Mouse (Mus musculus) lung, embryonic 16.5 days (tissue): ENCODE data around the gene Hdac4. TPM values are rescaled to one million over a fixed set of nuclear protein-coding genes. Genes with fewer than 3 reads are reported as not detected.
A peak's percentile ranks its signal among the peaks of the same experiment; 100 is the strongest.

Experiments
- ATAC-seq: fragments of 200-750 bp; cut with Nextera tagmentation; 2 replicates; pipeline ENCODE4 v1.8.0; 2017; ENCODE audit warnings: low read depth, mild to moderate bottlenecking, moderate library complexity
- H3K27ac ChIP-seq: fragments of 300-500 bp; sonication (generic); 2 replicates; pipeline ENCODE4 v1.5.1; 2014; ENCODE audit warnings: mild to moderate bottlenecking, control low read depth, low read length
- H3K27me3 ChIP-seq: fragments of 300-500 bp; sonication (generic); 2 replicates; pipeline ENCODE4 v1.6.1; 2014; ENCODE audit warnings: low read depth, low read length, mixed read lengths; ENCODE audit not compliant: control insufficient read depth, insufficient read depth
- H3K36me3 ChIP-seq: fragments of 300-500 bp; sonication (generic); 2 replicates; pipeline ENCODE4 v1.6.1; 2014; ENCODE audit warnings: low read length; ENCODE audit not compliant: control insufficient read depth, insufficient read depth
- H3K4me1 ChIP-seq: fragments of 300-500 bp; sonication (generic); replicated peaks from 2 replicates; pipeline ENCODE4 v1.6.1; 2014; ENCODE audit warnings: low read length, mixed read lengths; ENCODE audit not compliant: control insufficient read depth, insufficient read depth
- H3K4me2 ChIP-seq: fragments of 300-500 bp; sonication (generic); 2 replicates; pipeline ENCODE4 v1.6.1; 2014; ENCODE audit warnings: low read depth, low read length, control low read depth
- H3K4me3 ChIP-seq: fragments of 300-500 bp; sonication (generic); 2 replicates; pipeline ENCODE4 v1.5.1; 2014; ENCODE audit warnings: mild to moderate bottlenecking, low read length, control low read depth
- H3K9ac ChIP-seq: fragments of 300-500 bp; sonication (generic); 2 replicates; pipeline ENCODE4 v1.6.1; 2014; ENCODE audit warnings: low read length, control low read depth
- H3K9me3 ChIP-seq: fragments of 300-500 bp; sonication (generic); 2 replicates; pipeline ENCODE4 v1.6.1; 2016; ENCODE audit warnings: low read length; ENCODE audit not compliant: control insufficient read depth
- WGBS: fragments of 180-500 bp; shearing (Covaris S2); extraction: QIAGEN DNeasy Blood & Tissue Kit; methylation state at CpG from one replicate; pipeline ENCODE4 v1.1.7; 2014; 5-methylcytosine and 5-hydroxymethylcytosine counted together
- polyA plus RNA-seq: library from polyadenylated mRNA; unstranded; fragments of >200 nt; fragmentation: Nextera tagmentation; extraction: Ambion mirVana; gene quantifications from 2 replicates; pipeline ENCODE4 v1.2.1, GENCODE M21; 2015

Hdac4 gene
- polyA plus RNA-seq, 1 experiment from 2014 or later = 15.6 TPM

GRCm38 (mm10) chr1:91968710-91969379, 226.7 kb downstream of the Hdac4 start:
- peaks cover 14% of the 10 kb centered on the region; the same call in 1 of the 2 replicates for H3K36me3 ChIP-seq

GRCm38 (mm10) chr1:91967041-91967440, 228.5 kb downstream of the Hdac4 start:
- Histone ChIP-seq H3K9ac (no peak overlapping the region), H3K4me2 (no peak overlapping the region), H3K4me1 (no peaks in the 10 kb centered on the region), H3K4me3 (no peak overlapping the region), H3K27ac (no peak overlapping the region), H3K9me3 (no peaks in the 10 kb centered on the region), H3K27me3 (no peaks in the 10 kb centered on the region), H3K36me3 (peaks cover 13% of the 10 kb centered on the region; the same call in 1 of the 2 replicates)
- ATAC-seq = no peak
- WGBS = 72% methylated on average over 1 of the region's 1 CpGs

More at GRCm38 (mm10) chr1:91968710-91969379, 226.7 kb downstream of the Hdac4 start:
- no peak overlapping the region for H3K27ac ChIP-seq
- no peak for ATAC-seq
- H3K4me3 ChIP-seq = no peak overlapping the region
- no peaks in the 10 kb centered on the region for H3K9me3 ChIP-seq
- H3K27me3 ChIP-seq = no peaks in the 10 kb centered on the region
- no peak overlapping the region for H3K4me2 ChIP-seq
- no peaks in the 10 kb centered on the region for H3K4me1 ChIP-seq
- WGBS = 53% methylated on average over 5 of the region's 5 CpGs
- H3K9ac ChIP-seq = no peak overlapping the region

DNA sequence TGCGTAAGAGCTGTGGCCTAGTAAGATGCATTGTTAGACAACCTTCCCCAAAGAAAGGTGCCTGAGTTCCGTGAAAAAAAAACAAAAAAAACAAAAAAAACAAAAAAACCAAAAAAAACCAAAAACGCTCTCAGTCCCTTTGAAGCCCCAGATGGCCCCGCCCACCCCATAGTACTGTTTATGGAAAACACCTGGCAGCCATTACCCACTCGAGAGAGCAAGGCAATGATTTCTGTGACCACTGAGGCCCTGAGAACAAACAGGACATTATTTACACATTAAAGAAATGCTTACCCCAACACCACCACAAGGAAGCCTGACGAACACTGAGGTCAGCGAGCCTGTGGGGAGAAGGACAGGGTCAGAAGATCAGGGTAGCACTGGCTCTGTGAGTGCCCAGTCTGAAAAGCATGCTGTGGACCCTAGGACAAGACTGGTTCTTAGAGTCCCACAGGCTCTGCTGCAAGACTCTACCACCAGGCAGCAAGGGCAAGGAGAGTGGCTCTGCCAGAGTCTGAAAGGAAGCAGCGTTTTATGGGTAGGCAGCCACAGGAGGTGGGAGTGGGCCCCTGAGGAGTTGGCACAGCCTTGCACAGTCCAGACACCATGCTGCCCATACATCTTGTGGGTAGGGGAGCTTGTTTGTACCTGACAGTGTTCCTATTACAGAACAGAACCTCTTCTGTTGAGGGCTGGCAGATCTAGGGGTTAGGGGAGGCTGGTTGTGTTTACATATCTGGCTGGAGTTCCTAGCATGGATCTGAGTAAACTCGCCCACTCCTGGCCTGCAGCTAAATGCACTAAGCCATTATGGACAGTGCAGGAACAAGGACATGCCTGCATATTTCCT, 230.8 kb downstream of the Hdac4 start:
- peaks cover 8% of the 10 kb centered on the region; the same call in 1 of the 2 replicates for H3K36me3 ChIP-seq

DNA sequence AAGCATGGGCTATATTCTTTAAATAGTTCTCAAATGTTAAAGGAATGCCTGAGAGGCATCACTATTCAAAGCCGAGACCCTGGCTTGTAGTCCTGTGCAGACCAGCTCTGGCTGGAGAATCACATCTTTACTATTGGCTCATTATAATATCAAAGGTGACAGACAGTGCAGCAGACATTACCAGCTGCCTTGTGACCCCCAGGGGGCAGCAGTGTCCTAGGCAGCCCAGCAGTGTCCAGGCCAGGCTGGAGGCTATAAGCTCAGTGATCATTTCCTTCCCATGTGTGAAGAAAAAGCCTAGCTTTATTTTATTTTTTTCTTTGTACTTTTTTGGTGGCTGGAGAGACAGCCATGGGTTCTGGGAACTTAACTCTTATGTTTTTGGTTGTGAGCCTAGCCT, 233.2 kb downstream of the Hdac4 start:
- no peak overlapping the region for H3K4me3 ChIP-seq
- 74% methylated on average over 1 of the region's 1 CpGs for WGBS
- H3K4me2 ChIP-seq = no peak overlapping the region
- peak; percentile 71; the same call in 1 of the 2 replicates for ATAC-seq
- no peak overlapping the region for H3K27ac ChIP-seq
- H3K9me3 ChIP-seq = no peaks in the 10 kb centered on the region
- H3K9ac ChIP-seq = no peak overlapping the region
- H3K4me1 ChIP-seq = no peaks in the 10 kb centered on the region
- H3K27me3 ChIP-seq = no peaks in the 10 kb centered on the region
- H3K36me3 ChIP-seq = peaks cover 8% of the 10 kb centered on the region; the same call in 1 of the 2 replicates

More for the DNA sequence above, 230.8 kb downstream of the Hdac4 start:
- no peak for ATAC-seq
- Histone ChIP-seq H3K4me2 (no peak overlapping the region), H3K27ac (no peak overlapping the region), H3K9ac (no peak overlapping the region), H3K9me3 (no peaks in the 10 kb centered on the region), H3K27me3 (no peaks in the 10 kb centered on the region), H3K4me3 (no peak overlapping the region), H3K4me1 (no peaks in the 10 kb centered on the region)
- WGBS = 68% methylated on average over 9 of the region's 9 CpGs

- Histone ChIP-seq H3K27me3 (no peaks in the 10 kb centered on the region), H3K9ac (no peak overlapping the region), H3K27ac (no peak overlapping the region), H3K4me2 (no peak overlapping the region), H3K4me3 (no peak overlapping the region), H3K36me3 (peaks cover 8% of the 10 kb centered on the region; the same call in 1 of the 2 replicates), H3K4me1 (no peaks in the 10 kb centered on the region), H3K9me3 (no peaks in the 10 kb centered on the region)
- no peak for ATAC-seq
- WGBS = 66% methylated on average over 8 of the region's 8 CpGs
Measured at GRCm38 (mm10) chr1:91961231-91961630, 234.3 kb downstream of the Hdac4 start.

DNA sequence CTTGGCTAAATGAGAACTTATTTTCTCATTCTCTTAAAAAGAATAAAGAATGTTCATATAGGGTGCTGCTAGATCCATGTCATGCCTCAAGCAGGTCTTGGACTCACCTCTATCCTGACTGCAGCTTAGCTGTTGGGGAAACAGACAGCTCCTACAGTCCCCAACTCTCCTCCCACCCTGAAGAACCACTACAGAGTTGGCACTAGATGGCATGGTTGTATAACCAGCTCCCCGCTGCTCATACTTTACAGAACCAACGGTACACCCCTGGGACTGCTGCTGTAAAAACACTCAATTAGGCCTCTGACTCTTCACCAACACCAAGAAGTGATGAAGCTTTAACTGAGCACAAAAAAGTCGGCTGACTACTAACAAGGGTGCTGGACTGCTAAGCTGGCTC, 235.6 kb downstream of the Hdac4 start:
- ATAC-seq = no peak
- Histone ChIP-seq H3K4me3 (no peak overlapping the region), H3K9ac (no peak overlapping the region), H3K36me3 (peaks cover 8% of the 10 kb centered on the region; the same call in 1 of the 2 replicates), H3K4me2 (no peak overlapping the region), H3K9me3 (no peaks in the 10 kb centered on the region), H3K27ac (no peak overlapping the region), H3K4me1 (no peaks in the 10 kb centered on the region), H3K27me3 (no peaks in the 10 kb centered on the region)
- WGBS = 75% methylated on average over 3 of the region's 3 CpGs

- Histone ChIP-seq H3K9ac (no peak overlapping the region), H3K4me3 (no peak overlapping the region), H3K27ac (no peak overlapping the region), H3K4me1 (no peaks in the 10 kb centered on the region), H3K36me3 (peaks cover 6% of the 10 kb centered on the region; the same call in 1 of the 2 replicates), H3K27me3 (no peaks in the 10 kb centered on the region), H3K4me2 (no peak overlapping the region), H3K9me3 (no peaks in the 10 kb centered on the region)
- 84% methylated on average over 5 of the region's 5 CpGs for WGBS
- ATAC-seq = no peak
Measured at GRCm38 (mm10) chr1:91959044-91959443, 236.5 kb downstream of the Hdac4 start.

DNA sequence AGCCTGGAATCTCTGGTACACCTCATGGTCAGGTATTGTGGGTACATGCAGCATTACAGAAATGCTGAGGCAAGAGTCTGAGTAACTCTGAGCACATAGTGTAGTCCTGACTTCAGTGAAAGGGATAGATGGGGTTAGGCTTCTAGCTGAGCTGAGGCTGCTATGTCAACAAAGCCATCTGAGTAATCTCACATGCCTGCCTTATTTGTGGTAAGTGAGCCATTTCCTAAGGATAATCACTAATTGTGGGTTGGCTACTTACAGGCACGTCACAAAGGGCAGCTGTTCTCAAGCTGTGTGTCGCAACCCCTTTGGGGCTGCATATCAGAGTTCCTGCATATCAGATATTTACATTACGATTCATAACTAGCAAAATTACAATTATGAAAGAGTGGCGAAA, 239.3 kb downstream of the Hdac4 start:
- Histone ChIP-seq H3K9me3 (no peaks in the 10 kb centered on the region), H3K27me3 (no peaks in the 10 kb centered on the region), H3K4me3 (no peak overlapping the region), H3K4me2 (no peak overlapping the region), H3K4me1 (no peaks in the 10 kb centered on the region), H3K27ac (no peak overlapping the region), H3K9ac (no peak overlapping the region), H3K36me3 (0 out of 2 replicates have a peak, but pooled peaks cover 9% of the 10 kb centered on the region)
- WGBS = 62% methylated on average over 4 of the region's 4 CpGs
- ATAC-seq = peak; percentile 43; the same call in 1 of the 2 replicates

DNA sequence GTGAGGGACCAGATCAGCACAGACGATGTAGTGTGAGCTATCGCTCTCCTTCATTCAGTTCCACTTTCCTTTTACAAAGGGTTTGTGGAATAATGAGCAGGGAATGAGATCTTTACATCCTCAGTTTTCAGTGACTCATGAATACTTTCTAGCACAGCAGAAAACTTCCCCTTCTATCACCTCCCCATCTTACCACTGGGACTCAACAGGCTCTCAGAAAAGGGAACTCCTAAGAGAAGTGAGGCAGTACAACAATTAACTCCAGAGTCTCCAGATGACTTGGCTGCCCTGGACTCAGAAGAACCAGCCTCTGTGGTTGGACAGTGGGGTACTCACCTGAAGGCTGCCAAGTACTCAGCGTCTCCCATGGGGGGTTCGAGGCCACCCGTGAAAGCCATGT, 240.5 kb downstream of the Hdac4 start:
- Histone ChIP-seq H3K9me3 (no peaks in the 10 kb centered on the region), H3K9ac (no peak overlapping the region), H3K4me1 (no peaks in the 10 kb centered on the region), H3K27ac (no peak overlapping the region), H3K27me3 (no peaks in the 10 kb centered on the region), H3K4me2 (no peak overlapping the region), H3K36me3 (0 out of 2 replicates have a peak, but pooled peaks cover 9% of the 10 kb centered on the region), H3K4me3 (no peak overlapping the region)
- ATAC-seq = no peak
- 87% methylated on average over 5 of the region's 5 CpGs for WGBS
